Comparison of ENCODE assay signal across 8 mouse cellular contexts in the genomic region with DNA sequence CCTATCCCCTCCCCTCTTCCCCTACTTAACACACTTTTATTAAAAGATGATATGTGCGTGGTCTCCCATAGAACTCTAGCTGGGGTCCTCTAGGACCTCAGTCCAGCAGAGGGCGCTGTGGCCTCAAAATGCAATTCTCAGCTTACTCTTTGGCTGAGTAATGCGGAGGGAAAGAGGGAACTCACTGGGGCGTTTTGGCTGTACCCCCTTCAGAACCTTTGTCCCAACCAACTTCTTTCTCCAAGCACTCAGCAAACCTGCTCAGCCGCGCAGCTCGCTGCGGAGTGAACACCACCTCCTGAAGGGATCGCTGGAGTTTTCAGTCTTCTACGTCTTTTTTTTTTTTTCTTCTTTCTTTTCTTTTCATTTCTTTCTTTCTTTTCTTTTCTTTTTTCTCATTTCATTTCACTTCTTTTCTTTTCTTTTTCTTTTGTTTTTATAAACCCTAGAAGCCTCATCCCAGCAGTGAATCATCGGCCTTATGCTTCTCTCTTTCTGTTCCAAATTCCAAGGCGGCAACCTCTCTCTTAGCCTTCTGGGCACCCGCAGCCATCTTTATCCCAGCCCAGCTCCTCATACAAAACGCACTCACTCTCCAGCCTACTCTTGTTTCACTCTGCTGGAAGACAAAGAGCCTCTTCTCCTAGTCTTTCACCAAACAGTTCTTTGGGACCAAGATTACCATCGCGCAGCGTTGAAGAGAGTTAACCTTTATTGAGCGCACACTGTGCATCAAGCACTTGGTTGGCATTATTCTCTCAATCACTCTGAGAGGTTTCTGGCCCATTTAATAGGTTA. TPM values are rescaled to one million over a fixed set of nuclear protein-coding genes. Genes with fewer than 3 reads are reported as not detected.
DNase-seq lines count a peak whose midpoint lies in the region; ATAC-seq and TF ChIP-seq lines count a peak whose summit lies in the region.

No protein-coding gene starts in this region.

- peak; percentile 74 for TF ChIP-seq CTCF in left cerebral cortex, adult 2 months (IDR thresholded peaks at IDR 0.05)

- 5% methylated on average over 18 of the region's 18 CpGs for WGBS in hindbrain, embryonic 15.5 days

- peak overlapping the region; percentile 49 for H3K9ac ChIP-seq in hindbrain, embryonic 15.5 days

- peak overlapping the region; percentile 43 for H3K4me3 ChIP-seq in hindbrain, embryonic 15.5 days
- peak overlapping the region; percentile 46 for H3K4me3 ChIP-seq in left cerebral cortex, adult 2 months

- H3K36me3 ChIP-seq in hindbrain, embryonic 15.5 days = no peaks in the 10 kb centered on the region

- intact Hi-C loops in left cerebral cortex, adult 2 months (cut with DNase I) = loop anchor here (1.0 kb wide), 2 partner anchors 78 to 83 kb away; no protein-coding TSS in a partner anchor

- 0 out of 2 replicates have a peak, but pooled peaks cover 2% of the 10 kb centered on the region for H3K4me1 ChIP-seq in hindbrain, embryonic 15.5 days (replicated peaks)

- peak overlapping the region; percentile 92 for H3K4me2 ChIP-seq in hindbrain, embryonic 15.5 days

- H3K27me3 ChIP-seq in hindbrain, embryonic 15.5 days = no peaks in the 10 kb centered on the region

- H3K27ac ChIP-seq in hindbrain, embryonic 15.5 days (replicated peaks) = no peak overlapping the region
- H3K27ac ChIP-seq in left cerebral cortex, adult 2 months = no peak overlapping the region

- H3K9me3 ChIP-seq in hindbrain, embryonic 15.5 days = no peaks in the 10 kb centered on the region

- DNase-seq in WW6 (ENCODE audit: low read depth, low spot score) = peak; percentile 75
- DNase-seq in cerebellum, postnatal 36 days = peak; percentile 85 to 89
- peak; percentile 77 to 83 for DNase-seq in frontal cortex, postnatal 36 days (ENCODE audit: low spot score in 2 of 2)
- peak; percentile 79 to 85 for DNase-seq in left cerebral cortex, adult 2 months (ENCODE audit: extremely low spot score in 1 of 2, low spot score in 2 of 2)
- DNase-seq in right cerebral cortex, adult 18-20 months = peak; percentile 69
- DNase-seq in urinary bladder, postnatal 10 days (ENCODE audit: low spot score) = peak; percentile 80

- ATAC-seq in hindbrain, embryonic 15.5 days (ENCODE audit: low FRiP score, low read depth) = 0 out of 2 replicates have a peak, but pooled peaks have one; percentile 54
- ATAC-seq in megakaryocyte, adult 5-6 weeks (ENCODE audit: poor library complexity, severe bottlenecking) = peak; percentile 92

RNA-seq across cellular contexts. Expression of gene Gm11627, which starts 6.2 kb away (rescaled TPM):
- 3.1 and 3.4 TPM in 2 replicates for polyA plus RNA-seq in hindbrain, embryonic 15.5 days (2015; fragmentation: Nextera tagmentation; extraction: Ambion mirVana)
- 1 to 10 TPM; 4.8 to 5.0 TPM for total RNA-seq in left cerebral cortex, adult 2 months (2021)
- total RNA-seq in megakaryocyte, adult 5-6 weeks (2015) = not detected in 2 replicates
- total RNA-seq in megakaryocyte, adult 5-6 weeks (2017) = not detected in 2 replicates

RNA-seq across cellular contexts. Expression of gene Gpatch8, which starts 16.9 kb away (rescaled TPM):
- 66.6 and 69.9 TPM in 2 replicates for polyA plus RNA-seq in hindbrain, embryonic 15.5 days (2015; fragmentation: Nextera tagmentation; extraction: Ambion mirVana)
- total RNA-seq in left cerebral cortex, adult 2 months (2021) = 10 to 100 TPM; 57.1 to 60.5 TPM
- 18.9 and 19.8 TPM in 2 replicates for total RNA-seq in megakaryocyte, adult 5-6 weeks (2015)
- total RNA-seq in megakaryocyte, adult 5-6 weeks (2017) = 21.3 and 31.3 TPM in 2 replicates

RNA-seq across cellular contexts. Expression of gene Fzd2, which starts 31.1 kb away (rescaled TPM):
- 7.9 and 9.8 TPM in 2 replicates for polyA plus RNA-seq in hindbrain, embryonic 15.5 days (2015; fragmentation: Nextera tagmentation; extraction: Ambion mirVana)
- 10 to 100 TPM; 10.9 to 11.7 TPM for total RNA-seq in left cerebral cortex, adult 2 months (2021)
- total RNA-seq in megakaryocyte, adult 5-6 weeks (2015) = not detected in 2 replicates
- total RNA-seq in megakaryocyte, adult 5-6 weeks (2017) = not detected in 2 replicates

Comparison
In these comparisons a context has a peak if more than half of its experiments do, and no peak if none do; other contexts are left out.
1. RNA of gene Gm11627, which starts 6.2 kb away (total RNA-seq): 4.8 to 5.0 TPM in left cerebral cortex, adult 2 months; not detected in megakaryocyte, adult 5-6 weeks; every median in the first group is over 4 times any median in the second.
2. RNA of gene Fzd2, which starts 31.1 kb away (total RNA-seq): 10.9 to 11.7 TPM in left cerebral cortex, adult 2 months; not detected in megakaryocyte, adult 5-6 weeks; every median in the first group is over 10 times any median in the second.
3. Peak in every context shown above with its lines, with median percentiles within 50 percentile points of each other: DNase-seq.